Mouse (Mus musculus): ENCODE data around the gene Krtap19-9b. TPM values are rescaled to one million over a fixed set of nuclear protein-coding genes. Genes with fewer than 3 reads are reported as not detected.
A peak's percentile ranks its signal among the peaks of the same experiment; 100 is the strongest.

The Krtap19-9b gene
- polyA plus RNA-seq (2015; fragmentation: Nextera tagmentation; extraction: Ambion mirVana), result not detected in 2 replicates

GRCm38 (mm10) chr16:88932165-88932564 lies at the start of gene Krtap19-9b:
Gene Krtap19-9b, minus strand, starts transcription at chr16:88932265.
- no peaks in the 10 kb centered on the region for H3K9me3 ChIP-seq (ENCODE audit: control insufficient read depth, low read length)
- WGBS, result 92% methylated on average over 3 of the region's 3 CpGs
- H3K9ac ChIP-seq (ENCODE audit: low read depth, low read length), result no peak within 1 kb of the TSS
- H3K27me3 ChIP-seq (replicated peaks; ENCODE audit: control insufficient read depth, insufficient read depth, low read length), result no peaks in the 10 kb centered on the region
- H3K4me1 ChIP-seq (ENCODE audit: control insufficient read depth, insufficient read depth, low read depth, low read length), result no peaks in the 10 kb centered on the region
- H3K36me3 ChIP-seq (ENCODE audit: control insufficient read depth, insufficient read depth, low read length), result no peaks in the 10 kb centered on the region
- H3K4me2 ChIP-seq (ENCODE audit: low read length), result no peak within 1 kb of the TSS
- no peak for ATAC-seq
- no peak within 1 kb of the TSS for H3K27ac ChIP-seq (ENCODE audit: low read depth, low read length)
- no peak within 1 kb of the TSS for H3K4me3 ChIP-seq (ENCODE audit: low read length)

- no peaks in the 10 kb centered on the region for H3K4me1 ChIP-seq (ENCODE audit: control insufficient read depth, insufficient read depth, low read depth, low read length)
Measured at GRCm38 (mm10) chr16:88962773-88963172, 30.7 kb upstream of the Krtap19-9b start, which contains the start of gene Krtap16-3. Gene Krtap16-3, minus strand, starts transcription at chr16:88962873.

GRCm38 (mm10) chr16:88941106-88941505 lies 9.0 kb upstream of the Krtap19-9b start:
- no peak overlapping the region for H3K4me3 ChIP-seq (ENCODE audit: low read length)
- ATAC-seq, result peak; percentile 34; the same call in 1 of the 2 replicates
- H3K9ac ChIP-seq (ENCODE audit: low read depth, low read length), result no peak overlapping the region
- H3K27ac ChIP-seq (ENCODE audit: low read depth, low read length), result no peak overlapping the region
- H3K9me3 ChIP-seq (ENCODE audit: control insufficient read depth, low read length), result no peaks in the 10 kb centered on the region
- H3K36me3 ChIP-seq (ENCODE audit: control insufficient read depth, insufficient read depth, low read length), result no peaks in the 10 kb centered on the region
- WGBS, result 71% methylated on average over 6 of the region's 6 CpGs
- no peak overlapping the region for H3K4me2 ChIP-seq (ENCODE audit: low read length)
- H3K4me1 ChIP-seq (ENCODE audit: control insufficient read depth, insufficient read depth, low read depth, low read length), result no peaks in the 10 kb centered on the region
- no peaks in the 10 kb centered on the region for H3K27me3 ChIP-seq (replicated peaks; ENCODE audit: control insufficient read depth, insufficient read depth, low read length)

More at GRCm38 (mm10) chr16:88962773-88963172, 30.7 kb upstream of the Krtap19-9b start, which contains the start of gene Krtap16-3:
- Histone ChIP-seq H3K9me3 (ENCODE audit: control insufficient read depth, low read length) (no peaks in the 10 kb centered on the region; the same call in 1 of the 2 replicates), H3K27me3 (replicated peaks; ENCODE audit: control insufficient read depth, insufficient read depth, low read length) (no peaks in the 10 kb centered on the region), H3K27ac (ENCODE audit: low read depth, low read length) (no peak within 1 kb of the TSS), H3K9ac (ENCODE audit: low read depth, low read length) (no peak within 1 kb of the TSS), H3K36me3 (ENCODE audit: control insufficient read depth, insufficient read depth, low read length) (no peaks in the 10 kb centered on the region), H3K4me2 (ENCODE audit: low read length) (no peak within 1 kb of the TSS), H3K4me3 (ENCODE audit: low read length) (no peak within 1 kb of the TSS)
- ATAC-seq, result no peak
- 88% methylated on average over 7 of the region's 7 CpGs for WGBS

GRCm38 (mm10) chr16:88938252-88938651 lies 6.2 kb upstream of the Krtap19-9b start:
- WGBS, result 77% methylated on average over 7 of the region's 7 CpGs
- no peak for ATAC-seq
- H3K9me3 ChIP-seq (ENCODE audit: control insufficient read depth, low read length), result no peaks in the 10 kb centered on the region

GRCm38 (mm10) chr16:88896357-88896756 lies 35.7 kb downstream of the Krtap19-9b start, which contains the start of gene Krtap19-5:
Gene Krtap19-5, minus strand, starts transcription at chr16:88896457.
- no peaks in the 10 kb centered on the region for H3K36me3 ChIP-seq (ENCODE audit: control insufficient read depth, insufficient read depth, low read length)
- no peak within 1 kb of the TSS for H3K9ac ChIP-seq (ENCODE audit: low read depth, low read length)
- no peak within 1 kb of the TSS for H3K27ac ChIP-seq (ENCODE audit: low read depth, low read length)
- no peaks in the 10 kb centered on the region for H3K4me1 ChIP-seq (ENCODE audit: control insufficient read depth, insufficient read depth, low read depth, low read length)
- ATAC-seq, result no peak
- 92% methylated on average over 6 of the region's 6 CpGs for WGBS
- no peak within 1 kb of the TSS for H3K4me2 ChIP-seq (ENCODE audit: low read length)
- H3K4me3 ChIP-seq (ENCODE audit: low read length), result no peak within 1 kb of the TSS
- H3K27me3 ChIP-seq (replicated peaks; ENCODE audit: control insufficient read depth, insufficient read depth, low read length), result no peaks in the 10 kb centered on the region
- H3K9me3 ChIP-seq (ENCODE audit: control insufficient read depth, low read length), result no peaks in the 10 kb centered on the region

More at GRCm38 (mm10) chr16:88938252-88938651, 6.2 kb upstream of the Krtap19-9b start:
- no peaks in the 10 kb centered on the region for H3K4me1 ChIP-seq (ENCODE audit: control insufficient read depth, insufficient read depth, low read depth, low read length)
- no peak overlapping the region for H3K9ac ChIP-seq (ENCODE audit: low read depth, low read length)
- H3K4me2 ChIP-seq (ENCODE audit: low read length), result no peak overlapping the region
- no peak overlapping the region for H3K4me3 ChIP-seq (ENCODE audit: low read length)
- no peak overlapping the region for H3K27ac ChIP-seq (ENCODE audit: low read depth, low read length)
- H3K36me3 ChIP-seq (ENCODE audit: control insufficient read depth, insufficient read depth, low read length), result no peaks in the 10 kb centered on the region
- H3K27me3 ChIP-seq (replicated peaks; ENCODE audit: control insufficient read depth, insufficient read depth, low read length), result no peaks in the 10 kb centered on the region

- WGBS, result 81% methylated on average over 6 of the region's 6 CpGs
- Histone ChIP-seq H3K4me2 (ENCODE audit: low read length) (no peak overlapping the region), H3K9ac (ENCODE audit: low read depth, low read length) (no peak overlapping the region), H3K27me3 (replicated peaks; ENCODE audit: control insufficient read depth, insufficient read depth, low read length) (no peaks in the 10 kb centered on the region), H3K36me3 (ENCODE audit: control insufficient read depth, insufficient read depth, low read length) (no peaks in the 10 kb centered on the region), H3K9me3 (ENCODE audit: control insufficient read depth, low read length) (no peaks in the 10 kb centered on the region), H3K4me1 (ENCODE audit: control insufficient read depth, insufficient read depth, low read depth, low read length) (no peaks in the 10 kb centered on the region), H3K4me3 (ENCODE audit: low read length) (no peak overlapping the region), H3K27ac (ENCODE audit: low read depth, low read length) (no peak overlapping the region)
- no peak for ATAC-seq
Measured at GRCm38 (mm10) chr16:88886870-88887269, 45.2 kb downstream of the Krtap19-9b start.

GRCm38 (mm10) chr16:88884989-88885388 lies 47.1 kb downstream of the Krtap19-9b start, which contains the start of gene Krtap19-4:
Gene Krtap19-4, minus strand, starts transcription at chr16:88885089.
- H3K4me2 ChIP-seq (ENCODE audit: low read length), result no peak within 1 kb of the TSS
- no peaks in the 10 kb centered on the region for H3K4me1 ChIP-seq (ENCODE audit: control insufficient read depth, insufficient read depth, low read depth, low read length)
- no peak within 1 kb of the TSS for H3K9ac ChIP-seq (ENCODE audit: low read depth, low read length)
- no peak within 1 kb of the TSS for H3K27ac ChIP-seq (ENCODE audit: low read depth, low read length)
- no peak for ATAC-seq
- H3K9me3 ChIP-seq (ENCODE audit: control insufficient read depth, low read length), result no peaks in the 10 kb centered on the region
- H3K27me3 ChIP-seq (replicated peaks; ENCODE audit: control insufficient read depth, insufficient read depth, low read length), result no peaks in the 10 kb centered on the region
- no peaks in the 10 kb centered on the region for H3K36me3 ChIP-seq (ENCODE audit: control insufficient read depth, insufficient read depth, low read length)
- 94% methylated on average over 5 of the region's 5 CpGs for WGBS
- no peak within 1 kb of the TSS for H3K4me3 ChIP-seq (ENCODE audit: low read length)

Other genes starting within 250 kb of the Krtap19-9b start
- gene 2310061N02Rik, start 224.3 kb downstream of the Krtap19-9b start, polyA plus RNA-seq (2015; fragmentation: Nextera tagmentation; extraction: Ambion mirVana), result not detected in 2 replicates
- not detected in 2 replicates for gene Krtap13-1, start 203.4 kb downstream of the Krtap19-9b start, polyA plus RNA-seq (2015; fragmentation: Nextera tagmentation; extraction: Ambion mirVana)
- gene Krtap13, start 180.6 kb downstream of the Krtap19-9b start, polyA plus RNA-seq (2015; fragmentation: Nextera tagmentation; extraction: Ambion mirVana), result not detected in 2 replicates
- gene 2310034C09Rik, start 173.4 kb downstream of the Krtap19-9b start, polyA plus RNA-seq (2015; fragmentation: Nextera tagmentation; extraction: Ambion mirVana), result not detected in 2 replicates
- not detected in 2 replicates for gene 2310057N15Rik, start 158.1 kb downstream of the Krtap19-9b start, polyA plus RNA-seq (2015; fragmentation: Nextera tagmentation; extraction: Ambion mirVana)
- gene Gm5965, start 154.4 kb downstream of the Krtap19-9b start, polyA plus RNA-seq (2015; fragmentation: Nextera tagmentation; extraction: Ambion mirVana), result not detected in 2 replicates
- not detected in 2 replicates for gene Gm20741, start 120.0 kb downstream of the Krtap19-9b start, polyA plus RNA-seq (2015; fragmentation: Nextera tagmentation; extraction: Ambion mirVana)
- 0.25 TPM in 1 of 2 replicates, not detected in the other for gene Krtap15, start 112.0 kb downstream of the Krtap19-9b start, polyA plus RNA-seq (2015; fragmentation: Nextera tagmentation; extraction: Ambion mirVana)
- gene Krtap14, start 106.1 kb downstream of the Krtap19-9b start, polyA plus RNA-seq (2015; fragmentation: Nextera tagmentation; extraction: Ambion mirVana), result not detected in 2 replicates
- gene Krtap19-1, start 62.9 kb downstream of the Krtap19-9b start, polyA plus RNA-seq (2015; fragmentation: Nextera tagmentation; extraction: Ambion mirVana), result not detected in 2 replicates
- not detected in 2 replicates for gene Krtap19-2, start 58.0 kb downstream of the Krtap19-9b start, polyA plus RNA-seq (2015; fragmentation: Nextera tagmentation; extraction: Ambion mirVana)
- not detected in 2 replicates for gene Krtap19-3, start 54.2 kb downstream of the Krtap19-9b start, polyA plus RNA-seq (2015; fragmentation: Nextera tagmentation; extraction: Ambion mirVana)
- gene Krtap19-4, start 47.2 kb downstream of the Krtap19-9b start, polyA plus RNA-seq (2015; fragmentation: Nextera tagmentation; extraction: Ambion mirVana), result not detected in 2 replicates
- gene Krtap19-5, start 35.8 kb downstream of the Krtap19-9b start, polyA plus RNA-seq (2015; fragmentation: Nextera tagmentation; extraction: Ambion mirVana), result not detected in 2 replicates
- gene Krtap16-3, start 30.6 kb upstream of the Krtap19-9b start, polyA plus RNA-seq (2015; fragmentation: Nextera tagmentation; extraction: Ambion mirVana), result not detected in 2 replicates
- gene Krtap22-2, start 78.5 kb upstream of the Krtap19-9b start, polyA plus RNA-seq (2015; fragmentation: Nextera tagmentation; extraction: Ambion mirVana), result not detected in 2 replicates
- gene Gm10229, start 83.0 kb upstream of the Krtap19-9b start, polyA plus RNA-seq (2015; fragmentation: Nextera tagmentation; extraction: Ambion mirVana), result not detected in 2 replicates
- not detected in 2 replicates for gene Krtap6-1, start 99.4 kb upstream of the Krtap19-9b start, polyA plus RNA-seq (2015; fragmentation: Nextera tagmentation; extraction: Ambion mirVana)
- not detected in 2 replicates for gene Gm10228, start 109.2 kb upstream of the Krtap19-9b start, polyA plus RNA-seq (2015; fragmentation: Nextera tagmentation; extraction: Ambion mirVana)
- not detected in 2 replicates for gene Krtap6-5, start 115.6 kb upstream of the Krtap19-9b start, polyA plus RNA-seq (2015; fragmentation: Nextera tagmentation; extraction: Ambion mirVana)
- not detected in 2 replicates for gene 1110025L11Rik, start 131.7 kb upstream of the Krtap19-9b start, polyA plus RNA-seq (2015; fragmentation: Nextera tagmentation; extraction: Ambion mirVana)
- not detected in 2 replicates for gene Krtap6-3, start 151.8 kb upstream of the Krtap19-9b start, polyA plus RNA-seq (2015; fragmentation: Nextera tagmentation; extraction: Ambion mirVana)
- not detected in 2 replicates for gene Gm6358, start 208.6 kb upstream of the Krtap19-9b start, polyA plus RNA-seq (2015; fragmentation: Nextera tagmentation; extraction: Ambion mirVana)
- not detected in 2 replicates for gene Gm10061, start 218.8 kb upstream of the Krtap19-9b start, polyA plus RNA-seq (2015; fragmentation: Nextera tagmentation; extraction: Ambion mirVana)
- gene Gm9789, start 225.7 kb upstream of the Krtap19-9b start, polyA plus RNA-seq (2015; fragmentation: Nextera tagmentation; extraction: Ambion mirVana), result not detected in 2 replicates
- not detected in 2 replicates for gene Gm7735, start 237.2 kb upstream of the Krtap19-9b start, polyA plus RNA-seq (2015; fragmentation: Nextera tagmentation; extraction: Ambion mirVana)
- not detected in 2 replicates for gene 1110057P08Rik, start 242.5 kb upstream of the Krtap19-9b start, polyA plus RNA-seq (2015; fragmentation: Nextera tagmentation; extraction: Ambion mirVana)